Mouse (Mus musculus) lung, embryonic 15.5 days (tissue): ENCODE results near the gene Rpl6. TPM values are rescaled to one million over a fixed set of nuclear protein-coding genes. Genes with fewer than 3 reads are reported as not detected.

Experiments used
- ATAC-seq: fragments of 200-750 bp; cut with Nextera tagmentation; 2 replicates; pipeline ENCODE4 v1.8.0; 2017; ENCODE audit warnings: moderate number of reproducible peaks, borderline replicate concordance; ENCODE audit not compliant: low FRiP score, low TSS enrichment; ENCODE audit errors: extremely low read depth
- H3K27ac ChIP-seq: fragments of 300-500 bp; sonication (generic); 2 replicates; pipeline ENCODE4 v1.5.1; 2015; ENCODE audit warnings: moderate library complexity, mild to moderate bottlenecking, inconsistent platforms
- H3K27me3 ChIP-seq: fragments of 300-500 bp; sonication (generic); 2 replicates; pipeline ENCODE4 v1.6.1; 2015; ENCODE audit warnings: inconsistent platforms
- H3K36me3 ChIP-seq: fragments of 300-500 bp; sonication (generic); 2 replicates; pipeline ENCODE4 v1.6.1; 2015; ENCODE audit warnings: inconsistent platforms
- H3K4me1 ChIP-seq: fragments of 300-500 bp; sonication (generic); 2 replicates; pipeline ENCODE4 v1.6.1; 2015; ENCODE audit warnings: inconsistent platforms
- H3K4me2 ChIP-seq: fragments of 300-500 bp; sonication (generic); 2 replicates; pipeline ENCODE4 v1.6.1; 2015; ENCODE audit warnings: inconsistent platforms, mild to moderate bottlenecking, moderate library complexity
- H3K4me3 ChIP-seq: fragments of 300-500 bp; sonication (generic); 2 replicates; pipeline ENCODE4 v1.5.1; 2015; ENCODE audit warnings: mild to moderate bottlenecking, inconsistent platforms
- H3K9ac ChIP-seq: fragments of 300-500 bp; sonication (generic); 2 replicates; pipeline ENCODE4 v1.6.1; 2015; ENCODE audit warnings: inconsistent platforms
- H3K9me3 ChIP-seq: fragments of 300-500 bp; sonication (generic); 2 replicates; pipeline ENCODE4 v1.6.1; 2016; ENCODE audit warnings: inconsistent platforms
- WGBS: fragments of 180-500 bp; shearing (Covaris S2); methylation state at CpG from one replicate; pipeline ENCODE4 v1.1.7; 2015; 5-methylcytosine and 5-hydroxymethylcytosine counted together
- polyA plus RNA-seq: library from polyadenylated mRNA; unstranded; fragments of >200 nt; fragmentation: Nextera tagmentation; extraction: Ambion mirVana; gene quantifications from 2 replicates; pipeline ENCODE4 v1.2.1, GENCODE M21; 2015

Rpl6 gene
- polyA plus RNA-seq, 1 experiment from 2014 or later, result 563 TPM

GRCm38 (mm10) chr5:121229182-121229581, 24.9 kb downstream of the Rpl6 start:
- H3K27me3 ChIP-seq, result no peaks in the 10 kb centered on the region
- H3K9me3 ChIP-seq, result no peaks in the 10 kb centered on the region
- 89% methylated on average over 2 of the region's 2 CpGs for WGBS
- H3K4me1 ChIP-seq, result no peaks in the 10 kb centered on the region
- H3K9ac ChIP-seq, result no peak overlapping the region
- no peak for ATAC-seq
- H3K4me3 ChIP-seq, result no peak overlapping the region
- H3K27ac ChIP-seq, result no peak overlapping the region
- H3K4me2 ChIP-seq, result no peak overlapping the region
- H3K36me3 ChIP-seq, result no peaks in the 10 kb centered on the region

- Histone ChIP-seq H3K4me2 (no peak overlapping the region), H3K4me3 (no peak overlapping the region), H3K36me3 (no peaks in the 10 kb centered on the region), H3K9me3 (no peaks in the 10 kb centered on the region), H3K4me1 (no peaks in the 10 kb centered on the region), H3K9ac (no peak overlapping the region), H3K27me3 (no peaks in the 10 kb centered on the region), H3K27ac (no peak overlapping the region)
- WGBS, result 77% methylated on average over 9 of the region's 9 CpGs
- ATAC-seq, result no peak
These were observed 26.5 kb downstream of the Rpl6 start for GRCm38 (mm10) chr5:121230811-121231210.

GRCm38 (mm10) chr5:121232789-121233188, 28.5 kb downstream of the Rpl6 start:
- Histone ChIP-seq H3K27me3 (no peaks in the 10 kb centered on the region), H3K9me3 (no peaks in the 10 kb centered on the region), H3K4me1 (no peaks in the 10 kb centered on the region), H3K36me3 (no peaks in the 10 kb centered on the region), H3K4me2 (no peak overlapping the region), H3K27ac (no peak overlapping the region), H3K9ac (no peak overlapping the region), H3K4me3 (no peak overlapping the region)
- no peak for ATAC-seq
- WGBS, result 92% methylated on average over 1 of the region's 1 CpGs

GRCm38 (mm10) chr5:121233726-121234125, 29.4 kb downstream of the Rpl6 start:
- Histone ChIP-seq H3K27ac (no peak overlapping the region), H3K4me3 (no peak overlapping the region), H3K36me3 (no peaks in the 10 kb centered on the region), H3K4me1 (no peaks in the 10 kb centered on the region), H3K27me3 (no peaks in the 10 kb centered on the region), H3K4me2 (no peak overlapping the region), H3K9me3 (no peaks in the 10 kb centered on the region), H3K9ac (no peak overlapping the region)
- 58% methylated on average over 2 of the region's 2 CpGs for WGBS
- ATAC-seq, result no peak

- Histone ChIP-seq H3K4me2 (no peak overlapping the region), H3K27ac (no peak overlapping the region), H3K9me3 (no peaks in the 10 kb centered on the region), H3K27me3 (no peaks in the 10 kb centered on the region), H3K9ac (no peak overlapping the region), H3K4me1 (no peaks in the 10 kb centered on the region), H3K4me3 (no peak overlapping the region), H3K36me3 (no peaks in the 10 kb centered on the region)
- peak; percentile 65; the same call in 1 of the 2 replicates for ATAC-seq
- 55% methylated on average over 5 of the region's 5 CpGs for WGBS
These were observed 31.9 kb downstream of the Rpl6 start for GRCm38 (mm10) chr5:121236171-121236570.

GRCm38 (mm10) chr5:121238208-121238607, 33.9 kb downstream of the Rpl6 start:
- no peaks in the 10 kb centered on the region for H3K36me3 ChIP-seq
- H3K4me1 ChIP-seq, result no peaks in the 10 kb centered on the region
- no peak overlapping the region for H3K4me2 ChIP-seq
- H3K9me3 ChIP-seq, result no peaks in the 10 kb centered on the region
- 75% methylated on average over 2 of the region's 2 CpGs for WGBS
- no peak overlapping the region for H3K27ac ChIP-seq
- H3K4me3 ChIP-seq, result no peak overlapping the region
- no peak for ATAC-seq
- H3K27me3 ChIP-seq, result no peaks in the 10 kb centered on the region
- no peak overlapping the region for H3K9ac ChIP-seq

GRCm38 (mm10) chr5:121239846-121240245, 35.6 kb downstream of the Rpl6 start:
- H3K4me1 ChIP-seq, result no peaks in the 10 kb centered on the region
- H3K4me3 ChIP-seq, result no peak overlapping the region
- no peak overlapping the region for H3K27ac ChIP-seq
- H3K9ac ChIP-seq, result no peak overlapping the region
- H3K27me3 ChIP-seq, result no peaks in the 10 kb centered on the region
- WGBS, result 69% methylated on average over 5 of the region's 5 CpGs
- ATAC-seq, result no peak
- no peak overlapping the region for H3K4me2 ChIP-seq
- H3K9me3 ChIP-seq, result no peaks in the 10 kb centered on the region
- H3K36me3 ChIP-seq, result no peaks in the 10 kb centered on the region

GRCm38 (mm10) chr5:121241182-121241581, 36.9 kb downstream of the Rpl6 start:
- H3K36me3 ChIP-seq, result no peaks in the 10 kb centered on the region
- no peaks in the 10 kb centered on the region for H3K9me3 ChIP-seq
- ATAC-seq, result no peak
- no peak overlapping the region for H3K27ac ChIP-seq
- no peak overlapping the region for H3K9ac ChIP-seq
- no peaks in the 10 kb centered on the region for H3K27me3 ChIP-seq
- H3K4me1 ChIP-seq, result no peaks in the 10 kb centered on the region
- no peak overlapping the region for H3K4me3 ChIP-seq
- H3K4me2 ChIP-seq, result no peak overlapping the region

- no peaks in the 10 kb centered on the region for H3K4me1 ChIP-seq
- no peak overlapping the region for H3K4me3 ChIP-seq
- H3K36me3 ChIP-seq, result no peaks in the 10 kb centered on the region
- ATAC-seq, result no peak
- H3K9me3 ChIP-seq, result no peaks in the 10 kb centered on the region
- WGBS, result 28% methylated on average over 1 of the region's 1 CpGs
- H3K4me2 ChIP-seq, result no peak overlapping the region
- no peak overlapping the region for H3K9ac ChIP-seq
- no peak overlapping the region for H3K27ac ChIP-seq
- H3K27me3 ChIP-seq, result no peaks in the 10 kb centered on the region
These were observed 38.0 kb downstream of the Rpl6 start for GRCm38 (mm10) chr5:121242261-121242660.

GRCm38 (mm10) chr5:121242701-121243100, 38.4 kb downstream of the Rpl6 start:
- H3K27me3 ChIP-seq, result no peaks in the 10 kb centered on the region
- H3K4me1 ChIP-seq, result no peaks in the 10 kb centered on the region
- H3K9ac ChIP-seq, result no peak overlapping the region
- H3K27ac ChIP-seq, result no peak overlapping the region
- H3K36me3 ChIP-seq, result no peaks in the 10 kb centered on the region
- ATAC-seq, result no peak; the same call in 1 of the 2 replicates
- WGBS, result 77% methylated on average over 1 of the region's 1 CpGs
- H3K9me3 ChIP-seq, result no peaks in the 10 kb centered on the region
- H3K4me3 ChIP-seq, result no peak overlapping the region
- no peak overlapping the region for H3K4me2 ChIP-seq

GRCm38 (mm10) chr5:121243676-121244364, 39.5 kb downstream of the Rpl6 start:
- Histone ChIP-seq H3K27ac (no peak overlapping the region), H3K36me3 (no peaks in the 10 kb centered on the region), H3K9ac (no peak overlapping the region), H3K9me3 (no peaks in the 10 kb centered on the region), H3K4me1 (no peaks in the 10 kb centered on the region), H3K27me3 (no peaks in the 10 kb centered on the region), H3K4me2 (no peak overlapping the region), H3K4me3 (no peak overlapping the region)
- no peak for ATAC-seq
- 79% methylated on average over 1 of the region's 1 CpGs for WGBS

- 82% methylated on average over 5 of the region's 5 CpGs for WGBS
These were observed 40.1 kb downstream of the Rpl6 start for GRCm38 (mm10) chr5:121244365-121244731.

GRCm38 (mm10) chr5:121245201-121245600, 40.9 kb downstream of the Rpl6 start:
- H3K27me3 ChIP-seq, result no peaks in the 10 kb centered on the region
- H3K27ac ChIP-seq, result no peak overlapping the region
- H3K4me1 ChIP-seq, result no peaks in the 10 kb centered on the region
- WGBS, result 84% methylated on average over 7 of the region's 7 CpGs
- H3K4me3 ChIP-seq, result no peak overlapping the region
- no peak for ATAC-seq
- no peak overlapping the region for H3K4me2 ChIP-seq
- H3K9ac ChIP-seq, result no peak overlapping the region
- no peaks in the 10 kb centered on the region for H3K36me3 ChIP-seq
- no peaks in the 10 kb centered on the region for H3K9me3 ChIP-seq

More at GRCm38 (mm10) chr5:121244365-121244731, 40.1 kb downstream of the Rpl6 start:
- no peaks in the 10 kb centered on the region for H3K4me1 ChIP-seq
- H3K4me3 ChIP-seq, result no peak overlapping the region
- H3K9ac ChIP-seq, result no peak overlapping the region
- no peaks in the 10 kb centered on the region for H3K27me3 ChIP-seq
- no peak for ATAC-seq
- no peak overlapping the region for H3K4me2 ChIP-seq
- H3K36me3 ChIP-seq, result no peaks in the 10 kb centered on the region
- H3K27ac ChIP-seq, result no peak overlapping the region
- no peaks in the 10 kb centered on the region for H3K9me3 ChIP-seq
